Mouse (Mus musculus) CH12F3 (cell line): Measurements from ENCODE around the gene Tom1l2.

ENCODE experiments used
- in situ Hi-C: fragments of 300-500 bp; cut with MboI; formaldehyde crosslinking; loops from 2 replicates; pipeline ENCODE4 v1.14.3; 2020; ENCODE audit warnings: low sequenced_read_pairs

The Tom1l2 gene

GRCm38 (mm10) chr11:60268563-60268962 lies 84.1 kb downstream of the Tom1l2 start:
- in situ Hi-C loops: no loop called here

DNA sequence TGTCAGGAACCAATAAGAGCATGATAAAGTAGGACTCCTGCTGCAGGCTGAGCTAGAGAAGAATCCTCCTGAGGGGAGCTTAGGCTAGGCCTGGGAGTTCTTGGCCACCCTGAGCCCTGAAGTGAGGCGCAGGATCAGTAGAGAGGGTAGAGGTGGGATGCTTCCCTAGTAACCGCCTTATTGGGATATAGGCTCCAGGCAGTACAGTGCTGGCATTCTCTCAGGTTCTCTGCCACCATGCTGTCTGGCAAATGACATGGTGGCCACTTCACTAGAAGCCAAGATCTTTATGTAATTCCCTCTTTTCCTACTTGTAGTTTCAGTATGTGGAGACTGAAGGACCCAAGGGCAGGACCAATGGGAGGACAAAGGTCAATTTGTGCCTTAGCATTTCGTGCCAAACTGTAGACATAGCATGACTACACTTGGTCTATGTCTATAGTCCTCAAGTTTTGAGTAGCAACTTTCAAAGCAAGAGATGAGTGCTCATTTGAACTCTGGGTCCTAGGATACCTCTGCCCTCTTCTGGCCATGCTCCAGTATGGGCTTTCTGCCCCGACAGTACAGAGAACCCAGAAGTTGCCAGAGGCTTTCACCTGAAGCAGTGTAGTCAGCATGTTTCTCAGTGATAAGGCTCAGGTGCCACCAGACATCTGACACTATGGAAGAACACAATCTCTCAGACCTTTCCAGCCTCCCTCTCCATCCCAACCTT lies 87.3 kb downstream of the Tom1l2 start:
- in situ Hi-C loops: no loop called here

- in situ Hi-C loops: no loop called here
Observed at GRCm38 (mm10) chr11:60264651-60265050, 88.1 kb downstream of the Tom1l2 start.

DNA sequence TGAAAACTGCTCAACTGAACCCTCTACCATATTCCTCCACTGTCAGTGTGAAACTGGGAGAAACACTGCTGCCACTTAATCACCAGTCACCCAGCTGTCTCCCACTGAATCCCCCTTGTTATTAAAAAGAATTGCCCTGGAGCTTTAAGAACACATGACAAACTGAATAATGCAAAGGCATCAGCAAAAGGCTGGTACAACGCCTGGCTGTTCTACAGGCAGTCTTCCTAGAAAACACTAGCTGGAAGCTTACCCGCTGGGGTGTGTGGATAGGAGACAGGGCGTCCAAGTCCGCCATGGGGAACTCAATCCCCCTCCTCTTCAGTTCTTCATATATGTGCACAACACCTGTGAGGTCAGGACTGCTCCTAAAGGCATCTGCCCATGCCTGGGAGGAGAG lies 90.3 kb downstream of the Tom1l2 start:
- in situ Hi-C loops: no loop called here

GRCm38 (mm10) chr11:60260743-60261142 lies 92.0 kb downstream of the Tom1l2 start:
- in situ Hi-C loops: no loop called here

DNA sequence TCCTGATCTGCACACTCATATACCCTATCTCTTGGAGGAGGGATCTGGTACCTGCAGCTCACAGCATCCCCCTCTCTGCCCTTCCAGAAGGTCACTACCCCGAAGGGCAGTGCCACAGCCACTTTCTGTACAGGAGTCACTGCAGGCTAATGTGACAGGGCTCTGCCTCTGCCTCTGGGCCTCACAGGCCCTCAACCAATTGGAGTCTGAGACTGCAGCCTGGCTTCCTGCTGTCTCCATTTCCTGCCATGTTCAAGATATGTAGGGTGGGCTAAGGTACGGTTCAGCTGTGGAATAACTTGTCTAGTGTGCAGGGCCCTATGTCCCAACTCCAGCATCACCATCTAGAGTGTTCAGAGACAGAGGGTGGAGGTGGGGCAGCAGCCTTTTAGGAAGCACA lies 95.0 kb downstream of the Tom1l2 start:
- in situ Hi-C loops: no loop called here

DNA sequence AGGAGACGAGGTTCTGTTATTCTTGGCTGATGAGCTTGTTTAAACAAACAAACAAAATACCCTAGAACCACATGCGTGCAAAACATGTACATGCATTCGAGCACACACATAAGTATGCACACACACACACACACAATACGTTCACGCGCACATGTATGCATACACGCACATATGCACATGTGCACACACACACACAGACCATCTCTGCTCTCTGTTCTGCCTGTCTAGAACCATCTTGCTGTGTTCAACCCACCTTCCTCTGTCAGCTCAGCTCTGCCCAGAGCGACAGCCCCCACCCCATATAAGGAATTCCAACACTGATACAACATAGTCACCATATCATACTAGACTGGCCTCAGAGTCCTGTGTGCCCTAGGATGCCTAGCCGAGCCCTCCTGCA lies 96.0 kb downstream of the Tom1l2 start:
- in situ Hi-C loops: no loop called here

DNA sequence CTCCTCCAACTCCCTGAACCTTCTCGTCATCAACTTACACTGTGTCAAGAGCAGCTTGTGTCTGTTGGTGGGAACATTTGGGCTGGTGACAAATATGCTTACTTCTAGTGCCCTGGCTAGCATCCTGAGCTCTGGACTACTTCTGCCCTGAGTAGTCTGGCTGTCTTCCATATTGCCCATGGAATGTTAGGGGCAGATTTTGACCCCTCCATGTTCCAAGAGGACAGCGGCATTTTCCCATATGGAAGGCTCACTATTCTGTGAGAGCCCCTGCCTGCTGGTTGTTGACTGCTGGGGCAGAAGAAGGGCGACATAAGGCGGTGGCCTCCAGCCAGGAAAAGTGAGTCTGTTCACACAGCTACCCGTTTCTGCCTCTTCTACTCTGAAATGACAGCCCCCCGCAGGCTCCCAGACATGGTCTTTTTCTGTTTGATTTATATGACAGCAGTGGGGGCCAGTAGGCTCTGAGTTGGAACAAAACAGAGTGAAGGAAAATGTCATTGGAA lies 96.5 kb downstream of the Tom1l2 start:
- in situ Hi-C loops: no loop called here

GRCm38 (mm10) chr11:60255639-60256038 lies 97.1 kb downstream of the Tom1l2 start:
- in situ Hi-C loops: no loop called here

DNA sequence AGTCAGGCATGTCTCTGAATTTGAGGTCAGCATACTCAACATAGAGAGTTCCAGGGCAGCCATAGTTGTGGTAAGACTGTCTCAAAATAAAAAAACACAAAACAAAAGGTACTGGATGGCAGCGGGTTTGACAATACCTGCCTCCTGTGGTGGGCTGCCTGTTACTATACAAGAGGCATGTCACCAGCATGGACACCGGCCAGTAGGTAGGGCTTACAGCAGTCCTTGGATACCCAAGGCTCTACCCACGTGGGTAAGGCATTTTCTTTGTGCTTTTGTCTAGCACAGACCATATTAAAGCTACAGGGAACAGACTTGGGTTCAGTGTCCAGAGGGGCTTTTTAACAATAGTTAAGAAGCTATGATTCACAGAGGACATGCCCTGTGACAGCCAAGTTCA lies 97.5 kb downstream of the Tom1l2 start:
- in situ Hi-C loops: no loop called here

GRCm38 (mm10) chr11:60254308-60254707 lies 98.4 kb downstream of the Tom1l2 start:
- in situ Hi-C loops: no loop called here

- in situ Hi-C loops: no loop called here
Observed at GRCm38 (mm10) chr11:60253546-60253945, 99.2 kb downstream of the Tom1l2 start.

DNA sequence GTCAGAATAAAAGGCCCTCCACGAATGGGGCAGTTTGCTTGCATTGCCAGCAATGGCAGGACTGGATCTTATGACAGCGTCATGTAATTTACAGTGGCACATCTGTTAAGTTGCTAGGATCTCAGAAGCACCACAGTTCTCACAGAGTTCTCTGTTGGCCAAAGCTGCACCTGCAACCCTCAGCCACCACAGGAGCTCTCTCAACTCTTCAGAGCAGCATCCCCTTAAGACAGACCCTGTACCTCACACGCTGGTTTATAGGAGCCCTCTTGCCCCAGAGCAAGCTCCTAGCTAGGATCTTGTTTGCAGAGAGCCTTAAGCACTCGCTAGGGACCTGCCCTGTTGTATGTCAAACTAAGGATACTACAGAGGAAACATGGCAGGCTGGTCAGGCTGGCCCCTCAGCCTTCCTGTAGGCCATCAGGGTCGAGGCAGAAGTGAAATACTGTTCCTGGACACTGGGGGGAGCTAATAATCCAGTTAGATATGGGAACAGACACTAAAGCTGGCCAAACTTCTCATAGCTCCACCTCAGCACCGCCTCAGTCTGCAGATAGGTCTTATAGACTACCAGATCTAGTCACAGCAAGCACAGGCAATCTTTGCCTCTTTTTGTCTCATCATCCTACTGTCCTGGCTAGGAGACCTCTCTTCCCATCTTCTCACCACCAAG lies 101.6 kb downstream of the Tom1l2 start:
- in situ Hi-C loops: no loop called here

- in situ Hi-C loops: no loop called here
Observed at GRCm38 (mm10) chr11:60249885-60250284, 102.8 kb downstream of the Tom1l2 start.

DNA sequence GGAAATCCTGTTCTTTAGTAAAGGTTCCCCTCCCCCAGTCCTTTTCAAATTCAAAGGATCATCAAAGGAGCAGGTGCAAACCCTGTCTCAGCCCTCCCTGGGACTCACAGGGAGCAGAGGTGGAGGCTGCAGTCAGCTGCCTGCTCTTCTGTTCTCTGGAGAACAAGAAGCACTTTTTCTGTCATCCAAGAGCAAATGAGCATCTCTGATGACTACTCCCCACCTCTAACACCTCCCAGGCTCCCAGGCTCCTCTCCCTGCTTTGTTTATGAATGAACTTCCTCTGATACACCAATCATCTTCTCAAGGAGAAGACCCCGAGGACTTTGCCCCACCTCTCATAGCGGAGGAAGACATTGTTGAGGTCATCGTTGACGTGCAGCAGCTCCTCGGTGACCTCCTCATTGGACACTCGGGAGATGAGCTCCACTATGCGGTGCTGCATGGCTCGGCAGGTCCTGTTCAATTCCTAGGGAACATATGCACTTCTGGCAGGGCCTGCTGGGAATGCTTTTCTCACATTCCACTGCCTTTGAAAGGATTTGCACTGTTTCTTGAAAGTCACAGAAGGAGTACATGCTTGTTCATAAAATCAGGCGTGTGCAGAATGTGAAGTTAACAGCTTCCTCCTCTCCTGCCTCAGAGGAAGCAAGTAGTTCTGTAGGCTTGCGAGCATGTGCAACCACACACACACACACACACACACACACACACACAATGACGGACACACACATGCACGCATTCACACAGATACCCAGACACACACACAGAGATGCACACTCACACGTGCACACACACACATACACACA lies 103.9 kb downstream of the Tom1l2 start:
- in situ Hi-C loops: no loop called here

GRCm38 (mm10) chr11:60247753-60248550 lies 104.8 kb downstream of the Tom1l2 start:
- in situ Hi-C loops: no loop called here

DNA sequence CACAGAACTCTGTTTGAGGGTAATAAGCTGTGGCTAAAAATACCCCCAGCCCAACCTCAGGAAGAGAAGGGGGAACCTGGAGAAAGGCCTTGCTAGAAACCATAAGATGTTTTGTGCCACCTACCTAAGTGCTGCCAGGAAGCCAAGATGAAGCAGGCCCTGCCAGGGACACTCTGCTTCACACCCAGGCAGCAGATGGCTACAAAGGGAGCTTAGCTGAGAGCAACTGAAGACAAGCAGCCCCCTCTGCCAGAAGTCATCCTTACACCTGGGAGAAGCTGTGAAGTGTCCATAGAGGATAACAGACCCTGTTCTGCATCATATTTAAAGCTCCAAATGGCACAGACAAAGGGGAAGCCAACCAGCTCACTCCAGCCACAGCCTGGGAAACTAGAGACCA lies 106.6 kb downstream of the Tom1l2 start:
- in situ Hi-C loops: no loop called here

DNA sequence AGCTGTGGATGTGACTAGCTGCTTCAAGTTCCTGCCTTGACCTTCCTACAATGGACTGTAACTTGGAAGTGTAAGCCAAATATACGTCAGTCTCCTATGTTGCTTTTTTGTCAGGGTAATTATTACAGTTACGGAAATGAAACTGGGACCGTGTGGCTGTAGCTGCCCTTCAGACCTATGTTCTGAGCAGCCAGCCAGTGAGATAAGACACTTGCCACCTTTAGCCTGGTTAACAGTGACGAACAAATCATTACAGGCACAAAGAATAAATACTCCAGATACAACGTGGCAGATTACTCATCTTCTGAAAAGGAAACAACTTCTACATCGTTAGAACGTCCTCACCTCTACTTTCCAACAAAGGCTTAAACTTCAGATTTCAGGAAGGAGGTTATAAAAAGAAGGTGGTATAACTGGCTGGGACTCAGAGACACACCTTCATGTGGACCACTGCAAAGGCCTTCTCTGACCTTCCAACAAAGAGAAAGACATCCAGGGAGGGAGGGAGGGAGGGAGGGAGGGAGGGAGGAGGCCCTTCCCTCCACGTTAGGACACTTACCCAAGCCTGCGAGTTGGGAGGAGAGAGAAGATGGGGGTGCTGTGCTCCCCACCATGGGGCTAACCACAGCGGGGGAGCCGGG lies 108.1 kb downstream of the Tom1l2 start:
- in situ Hi-C loops: no loop called here

DNA sequence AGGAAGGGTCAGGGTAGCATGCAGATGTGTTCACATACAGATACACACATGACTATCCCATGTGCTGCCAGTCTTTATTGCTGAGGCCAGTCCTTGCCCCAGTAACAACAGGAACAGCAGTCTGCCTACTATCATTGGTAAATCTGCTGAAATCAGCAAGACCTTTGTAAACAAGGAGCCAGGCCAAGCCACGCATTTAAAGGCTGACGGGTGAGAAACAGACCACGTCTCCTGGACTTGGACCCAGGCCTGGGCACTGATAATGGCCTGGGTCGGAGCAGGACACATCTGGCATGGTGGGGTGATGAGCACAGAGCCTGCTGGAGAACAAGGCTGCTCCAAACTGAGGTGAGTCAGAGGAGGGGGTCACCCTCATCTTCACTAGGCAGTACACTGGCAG lies 112.2 kb downstream of the Tom1l2 start:
- in situ Hi-C loops: no loop called here

DNA sequence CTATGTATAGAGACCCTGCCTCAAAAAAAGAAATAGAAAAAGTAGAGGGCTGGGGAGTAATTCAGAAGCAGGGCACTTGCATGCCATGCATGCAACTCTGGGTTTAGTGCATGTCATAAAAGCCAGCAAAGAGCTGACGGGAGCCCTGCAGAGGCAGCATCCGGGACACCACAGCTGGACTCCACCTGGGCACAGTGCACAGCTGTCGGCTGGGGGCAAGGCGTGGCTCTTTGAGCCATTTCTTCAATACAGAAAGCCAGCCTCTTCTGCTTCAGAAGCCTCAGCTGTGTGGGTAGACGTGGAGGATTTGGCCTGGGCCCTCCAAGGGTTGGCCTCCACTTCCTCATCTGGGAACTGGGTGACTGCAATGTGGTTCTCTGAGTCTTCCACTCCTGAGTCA lies 117.4 kb downstream of the Tom1l2 start:
- in situ Hi-C loops: no loop called here
